Mouse (Mus musculus) CH12F3 (cell line): ENCODE measurements around the gene Hormad2.

ENCODE experiments used
- in situ Hi-C: fragments of 300-500 bp; cut with MboI; formaldehyde crosslinking; loops from 2 replicates; pipeline ENCODE4 v1.14.3; 2020; ENCODE audit warnings: low sequenced_read_pairs

Gene Hormad2

GRCm38 (mm10) chr11:4352637-4353036, 88.3 kb downstream of the Hormad2 start:
- in situ Hi-C loops: no loop called here

- in situ Hi-C loops: no loop called here
Observed at GRCm38 (mm10) chr11:4343926-4344325, 97.0 kb downstream of the Hormad2 start.

GRCm38 (mm10) chr11:4342027-4342426, 98.9 kb downstream of the Hormad2 start:
- in situ Hi-C loops: no loop called here

- in situ Hi-C loops: no loop called here
Observed at GRCm38 (mm10) chr11:4340109-4340779, 100.7 kb downstream of the Hormad2 start.

- in situ Hi-C loops: no loop called here
Observed at GRCm38 (mm10) chr11:4339275-4339674, 101.6 kb downstream of the Hormad2 start.

GRCm38 (mm10) chr11:4336693-4337283, 104.1 kb downstream of the Hormad2 start:
- in situ Hi-C loops: no loop called here

GRCm38 (mm10) chr11:4335810-4336692, 104.9 kb downstream of the Hormad2 start:
- in situ Hi-C loops: no loop called here

- in situ Hi-C loops: no loop called here
Observed at GRCm38 (mm10) chr11:4332961-4333360, 107.9 kb downstream of the Hormad2 start.

- in situ Hi-C loops: no loop called here
Observed at GRCm38 (mm10) chr11:4328188-4328587, 112.7 kb downstream of the Hormad2 start.

- in situ Hi-C loops: no loop called here
Observed at GRCm38 (mm10) chr11:4323481-4323880, 117.4 kb downstream of the Hormad2 start.

- in situ Hi-C loops: no loop called here
Observed at GRCm38 (mm10) chr11:4322943-4323342, 118.0 kb downstream of the Hormad2 start.

GRCm38 (mm10) chr11:4320876-4321275, 120.0 kb downstream of the Hormad2 start:
- in situ Hi-C loops: no loop called here

- in situ Hi-C loops: no loop called here
Observed at GRCm38 (mm10) chr11:4319212-4319955, 121.5 kb downstream of the Hormad2 start.

- in situ Hi-C loops: no loop called here
Observed at GRCm38 (mm10) chr11:4318011-4318410, 122.9 kb downstream of the Hormad2 start.

- in situ Hi-C loops: no loop called here
Observed at GRCm38 (mm10) chr11:4317287-4317686, 123.6 kb downstream of the Hormad2 start.

- in situ Hi-C loops: no loop called here
Observed at GRCm38 (mm10) chr11:4312180-4312579, 128.7 kb downstream of the Hormad2 start.

- in situ Hi-C loops: no loop called here
Observed at GRCm38 (mm10) chr11:4310324-4310723, 130.6 kb downstream of the Hormad2 start.

GRCm38 (mm10) chr11:4309613-4310012, 131.3 kb downstream of the Hormad2 start:
- in situ Hi-C loops: no loop called here

- in situ Hi-C loops: no loop called here
Observed at GRCm38 (mm10) chr11:4308514-4309450, 132.1 kb downstream of the Hormad2 start.

- in situ Hi-C loops: no loop called here
Observed at GRCm38 (mm10) chr11:4308060-4308513, 132.8 kb downstream of the Hormad2 start.
